Mouse (Mus musculus) large intestine, adult 2 months (tissue): ENCODE results near the gene Mamdc4. TPM values are rescaled to one million over a fixed set of nuclear protein-coding genes. Genes with fewer than 3 reads are reported as not detected.

Experiments used
- DNase-seq: peaks from one replicate; pipeline ENCODE4 v3.0.0-alpha.2; 2012; ENCODE audit warnings: low read depth, low spot score
- WGBS: fragments of 180-500 bp; shearing (Covaris S2); methylation state at CpG from one replicate; pipeline ENCODE4 v1.1.7; 2018; 5-methylcytosine and 5-hydroxymethylcytosine counted together
- polyA plus RNA-seq: library from polyadenylated mRNA; depleted of rRNA; stranded (reverse); fragments of >200 nt; gene quantifications from 2 replicates; pipeline ENCODE4 v1.2.3, GENCODE M21; 2012; rRNA removed

The Mamdc4 gene
- polyA plus RNA-seq = 0.97 and 8.1 TPM in 2 replicates

- DNase-seq = peak; percentile 99
- under 1% methylated on average over 44 of the region's 45 CpGs for WGBS
These were observed at the start of gene Mamdc4, which contains the start of gene Phpt1 for GRCm38 (mm10) chr2:25574579-25575431. Gene Mamdc4, minus strand, starts transcription at chr2:25574845. Gene Phpt1, minus strand, starts transcription at chr2:25575224.

- peak; percentile 72 for DNase-seq
- WGBS = 5% methylated on average over 34 of the region's 34 CpGs
These were observed 46.9 kb upstream of the Mamdc4 start, which contains the start of gene Tmem141 for GRCm38 (mm10) chr2:25621229-25622200. Gene Tmem141, minus strand, starts transcription at chr2:25622005.

- DNase-seq = no peak
- 88% methylated on average over 4 of the region's 4 CpGs for WGBS
These were observed 46.2 kb upstream of the Mamdc4 start for GRCm38 (mm10) chr2:25620852-25621228.

GRCm38 (mm10) chr2:25620386-25620785 lies 45.7 kb upstream of the Mamdc4 start:
- no peak for DNase-seq

GRCm38 (mm10) chr2:25617578-25617977 lies 42.9 kb upstream of the Mamdc4 start, which contains the start of gene Ccdc183:
Gene Ccdc183, minus strand, starts transcription at chr2:25617678.
- no peak for DNase-seq
- 84% methylated on average over 3 of the region's 3 CpGs for WGBS

More at GRCm38 (mm10) chr2:25620386-25620785, 45.7 kb upstream of the Mamdc4 start:
- WGBS = 90% methylated on average over 6 of the region's 6 CpGs

GRCm38 (mm10) chr2:25616398-25616797 lies 41.8 kb upstream of the Mamdc4 start:
- WGBS = 21% methylated on average over 20 of the region's 22 CpGs
- DNase-seq = no peak

- 43% methylated on average over 10 of the region's 10 CpGs for WGBS
- no peak for DNase-seq
These were observed 34.0 kb upstream of the Mamdc4 start for GRCm38 (mm10) chr2:25608671-25609070.

GRCm38 (mm10) chr2:25607761-25608622 lies 33.3 kb upstream of the Mamdc4 start, which contains the start of gene Rabl6:
Gene Rabl6, minus strand, starts transcription at chr2:25608521.
- under 1% methylated on average over 80 of the region's 80 CpGs for WGBS
- peak; percentile 40 for DNase-seq

GRCm38 (mm10) chr2:25602526-25602925 lies 27.9 kb upstream of the Mamdc4 start:
- no peak for DNase-seq
- WGBS = 94% methylated on average over 5 of the region's 5 CpGs

GRCm38 (mm10) chr2:25600037-25600436 lies 25.4 kb upstream of the Mamdc4 start:
- DNase-seq = no peak
- WGBS = 85% methylated on average over 2 of the region's 2 CpGs

GRCm38 (mm10) chr2:25598749-25599148 lies 24.1 kb upstream of the Mamdc4 start:
- WGBS = 93% methylated on average over 1 of the region's 1 CpGs
- no peak for DNase-seq

- 86% methylated on average over 5 of the region's 5 CpGs for WGBS
These were observed 22.3 kb upstream of the Mamdc4 start for GRCm38 (mm10) chr2:25596765-25597510.

GRCm38 (mm10) chr2:25591863-25592262 lies 17.2 kb upstream of the Mamdc4 start:
- WGBS = 77% methylated on average over 2 of the region's 2 CpGs
- no peak for DNase-seq

More at GRCm38 (mm10) chr2:25596765-25597510, 22.3 kb upstream of the Mamdc4 start:
- no peak for DNase-seq

- WGBS = 87% methylated on average over 8 of the region's 8 CpGs
- no peak for DNase-seq
These were observed 13.7 kb upstream of the Mamdc4 start for GRCm38 (mm10) chr2:25588227-25588907.

GRCm38 (mm10) chr2:25587290-25587689 lies 12.6 kb upstream of the Mamdc4 start:
- 92% methylated on average over 8 of the region's 8 CpGs for WGBS
- DNase-seq = no peak

- WGBS = 79% methylated on average over 3 of the region's 3 CpGs
- DNase-seq = no peak
These were observed 11.0 kb upstream of the Mamdc4 start for GRCm38 (mm10) chr2:25585601-25586000.

- DNase-seq = no peak
- 82% methylated on average over 4 of the region's 4 CpGs for WGBS
These were observed 10.2 kb upstream of the Mamdc4 start for GRCm38 (mm10) chr2:25584856-25585255.

GRCm38 (mm10) chr2:25584152-25584551 lies 9.5 kb upstream of the Mamdc4 start:
- 64% methylated on average over 3 of the region's 3 CpGs for WGBS
- no peak for DNase-seq
